Mouse (Mus musculus) left cerebral cortex, postnatal 36 days (tissue): ENCODE results near the gene Olfr398. TPM values are rescaled to one million over a fixed set of nuclear protein-coding genes. Genes with fewer than 3 reads are reported as not detected.

Experiments
- DNase-seq, 2 experiments: peaks; one replicate each; pipeline ENCODE4 v3.0.0; 2021 to 2022; ENCODE audit warnings: low spot score in 2 of 2, mixed read lengths in 1 of 2
- intact Hi-C: fragments of 180-260 bp; cut with DNase I; formaldehyde crosslinking; loops from one replicate; pipeline ENCODE4 v1.15.1; 2025
- total RNA-seq, 2 experiments: library from RNA; stranded (reverse); gene quantifications; 2 replicates each; pipeline ENCODE4 v1.2.3; 2021

Gene Olfr398
- total RNA-seq, result not detected

DNA sequence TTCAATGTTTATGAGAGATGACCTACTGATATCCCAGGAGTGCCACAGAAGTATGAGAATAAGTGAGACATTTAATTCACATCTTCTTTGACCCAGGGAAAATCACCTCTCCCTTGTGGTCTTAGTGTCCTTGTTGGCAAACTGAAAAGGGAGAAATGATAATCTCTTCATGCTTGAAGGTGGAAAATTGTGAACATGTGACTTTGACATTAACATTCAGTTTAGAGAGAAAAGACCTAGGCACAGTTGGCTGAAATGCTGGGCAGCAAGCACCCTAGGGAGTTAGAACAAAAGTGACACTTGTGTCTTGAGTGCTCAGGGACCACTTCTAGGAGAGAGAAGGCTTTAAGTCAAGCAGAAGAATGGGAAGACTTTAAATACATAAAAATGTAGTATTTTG is at the start of gene Olfr398:
TSS of gene Olfr398 (minus strand) at position 101 of the 400 bp plus-strand sequence.
- DNase-seq, result no peak
- intact Hi-C loops, result no loop called here

DNA sequence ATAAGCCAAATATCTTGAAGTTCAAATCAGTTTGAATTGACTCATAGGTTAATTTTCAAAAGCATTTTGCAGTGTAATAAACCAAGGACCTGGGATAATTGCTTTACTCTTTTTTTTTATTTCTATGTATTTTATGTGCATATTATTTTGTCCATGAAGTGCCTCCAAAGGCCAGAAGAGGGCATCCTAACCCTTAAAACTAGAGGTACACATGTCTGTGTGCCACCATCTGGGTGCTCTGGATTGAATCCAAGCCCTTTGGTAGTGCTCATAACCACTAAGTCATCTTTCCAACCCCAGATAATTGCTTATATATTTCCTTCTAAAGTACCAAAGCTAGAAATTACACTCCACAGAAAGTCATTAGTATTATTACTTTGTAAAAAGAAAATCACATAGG is 2.9 kb upstream of the Olfr398 start:
- intact Hi-C loops, result no loop called here
- DNase-seq, result no peak

DNA sequence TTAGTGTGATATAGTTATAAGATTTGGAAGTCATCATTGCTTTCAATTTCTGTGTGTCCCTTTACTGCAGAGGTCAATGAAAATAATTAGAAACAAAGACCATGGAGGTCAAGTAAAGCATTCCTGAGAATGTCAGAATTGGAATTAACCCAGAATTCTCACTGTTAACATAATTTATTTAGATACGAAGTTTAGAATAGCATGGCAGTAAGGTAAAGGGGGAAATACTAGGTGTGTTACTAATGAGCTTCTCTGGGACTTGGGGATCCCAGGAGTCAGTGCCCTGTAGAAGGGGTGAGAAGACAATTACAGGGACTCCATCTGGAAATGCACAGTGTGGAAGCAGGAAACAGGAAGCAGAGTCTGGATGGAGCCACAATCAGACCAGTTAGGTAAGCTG is 29.7 kb downstream of the Olfr398 start, which contains the start of gene Olfr397:
TSS of gene Olfr397 (plus strand) at position 301 of the 400 bp plus-strand sequence.
- intact Hi-C loops, result no loop called here
- DNase-seq, result no peak

DNA sequence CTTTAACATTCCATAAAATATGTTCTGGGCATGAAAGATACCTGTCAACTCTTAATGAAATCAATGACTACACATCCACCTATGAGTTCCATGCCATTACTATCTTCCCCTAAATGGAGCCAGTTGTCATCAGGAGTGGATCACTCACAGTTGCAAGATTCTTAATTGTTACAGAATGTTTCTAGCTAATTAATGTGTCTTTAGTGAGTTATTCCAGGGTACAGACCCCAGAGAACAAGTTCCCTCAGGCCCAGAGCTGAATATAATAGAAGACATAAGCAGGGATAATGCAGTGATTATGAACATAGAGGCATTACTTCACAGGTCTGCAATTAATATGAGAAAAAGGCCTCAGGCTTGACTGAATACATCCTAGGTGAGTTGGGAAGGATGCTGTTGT is 53.8 kb downstream of the Olfr398 start, which contains the start of gene Olfr23:
TSS of gene Olfr23 (plus strand) at position 301 of the 400 bp plus-strand sequence.
- intact Hi-C loops, result no loop called here
- DNase-seq, result no peak

Other genes starting within 250 kb of the Olfr398 start
- gene Olfr389, start 209.7 kb downstream of the Olfr398 start, total RNA-seq, result not detected
- gene Olfr390, start 207.4 kb downstream of the Olfr398 start, total RNA-seq, result not detected
- not detected for gene Olfr391-ps, start 187.4 kb downstream of the Olfr398 start, total RNA-seq
- not detected for gene Olfr392, start 173.4 kb downstream of the Olfr398 start, total RNA-seq
- not detected for gene Olfr393, start 139.0 kb downstream of the Olfr398 start, total RNA-seq
- not detected for gene Olfr394, start 99.6 kb downstream of the Olfr398 start, total RNA-seq
- not detected for gene Olfr395, start 81.1 kb downstream of the Olfr398 start, total RNA-seq
- not detected for gene Olfr23, start 53.7 kb downstream of the Olfr398 start, total RNA-seq
- not detected for gene Olfr397, start 29.6 kb downstream of the Olfr398 start, total RNA-seq
- gene Olfr139, start 66.1 kb upstream of the Olfr398 start, total RNA-seq, result not detected
- gene Olfr399, start 66.2 kb upstream of the Olfr398 start, total RNA-seq, result not detected
- gene Zfp616, start 79.5 kb upstream of the Olfr398 start, total RNA-seq, result not detected
- not detected for gene Olfr401, start 123.3 kb upstream of the Olfr398 start, total RNA-seq
- gene Olfr402, start 163.1 kb upstream of the Olfr398 start, total RNA-seq, result not detected
- gene Olfr403, start 195.8 kb upstream of the Olfr398 start, total RNA-seq, result not detected
- not detected for gene Olfr43, start 221.0 kb upstream of the Olfr398 start, total RNA-seq